Mouse (Mus musculus): ENCODE measurements around the gene Emc6.

GRCm38 (mm10) chr11:73131020-73131419 lies 45.8 kb downstream of the Emc6 start:
- no peak for TF ChIP-seq EP300 (IDR thresholded peaks at IDR 0.05; ENCODE audit: insufficient read depth, low read depth, low read length)
- TF ChIP-seq CTCF (IDR thresholded peaks at IDR 0.05) = peak; percentile 56
- no peak for TF ChIP-seq POLR2A (IDR thresholded peaks at IDR 0.05; ENCODE audit: insufficient read depth, low read depth, low read length)
